Mouse (Mus musculus): ENCODE data around the gene Phactr1.

The Phactr1 gene

DNA sequence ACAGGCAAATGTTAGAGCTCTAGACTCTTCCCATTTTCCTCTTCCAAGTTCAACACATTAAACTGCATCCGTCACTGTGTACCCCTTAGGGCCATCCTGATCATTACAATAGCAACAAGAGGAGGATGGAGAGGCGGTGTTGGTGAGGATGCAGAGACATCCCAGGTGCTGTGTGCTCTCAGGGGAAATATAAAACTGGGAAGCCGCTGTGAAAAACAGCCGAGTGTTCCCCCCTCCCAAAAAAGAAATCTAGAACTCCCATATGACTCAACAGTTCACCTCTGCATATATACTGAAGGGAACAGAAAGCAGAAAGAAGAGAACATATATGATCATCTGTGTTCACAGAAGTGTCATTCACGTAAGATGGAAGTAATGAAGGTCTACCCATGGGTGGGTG lies 342.6 kb downstream of the Phactr1 start:
- DNase-seq (ENCODE audit: low spot score in 2 of 2): no peak

DNA sequence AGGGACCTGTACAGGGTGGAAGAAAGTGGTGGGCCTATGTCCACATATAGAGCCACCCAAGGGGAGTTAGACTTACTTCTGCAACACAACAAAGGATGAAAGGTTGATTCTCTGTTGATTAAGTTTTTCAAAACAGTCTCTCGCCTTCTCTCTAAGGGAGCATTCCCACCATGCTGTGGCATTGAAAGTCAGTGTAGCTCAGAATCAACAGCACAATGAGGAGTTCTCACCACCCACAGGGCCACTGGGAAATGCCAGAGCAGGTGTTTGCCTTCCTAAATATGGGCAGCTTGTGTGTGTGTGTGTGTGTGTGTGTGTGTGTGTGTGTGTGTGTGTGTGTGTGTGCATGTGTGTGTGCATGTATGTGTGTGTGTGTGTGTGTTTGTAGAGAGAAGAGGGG lies 347.1 kb downstream of the Phactr1 start:
- DNase-seq (ENCODE audit: low spot score in 2 of 2): no peak

DNA sequence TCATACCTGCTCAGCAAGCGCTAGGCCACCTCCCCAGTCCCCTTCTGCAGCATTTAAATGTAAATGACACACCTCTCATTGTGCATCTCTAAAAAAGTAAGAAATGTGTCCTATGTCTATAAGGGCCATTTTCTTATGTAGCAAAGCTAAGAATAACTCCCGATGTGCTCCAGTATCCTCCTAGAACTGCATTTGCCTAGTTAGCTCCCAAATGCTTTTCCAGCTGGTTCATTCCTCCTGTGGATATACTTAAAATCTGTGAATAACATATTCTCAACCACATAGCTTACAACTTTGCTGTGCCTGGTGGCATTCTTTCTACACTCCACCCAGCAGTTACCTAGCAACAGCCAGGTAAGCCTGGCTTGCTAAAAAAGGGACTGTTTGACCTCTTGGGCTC lies 349.8 kb downstream of the Phactr1 start:
- DNase-seq (ENCODE audit: low spot score in 2 of 2): no peak

DNA sequence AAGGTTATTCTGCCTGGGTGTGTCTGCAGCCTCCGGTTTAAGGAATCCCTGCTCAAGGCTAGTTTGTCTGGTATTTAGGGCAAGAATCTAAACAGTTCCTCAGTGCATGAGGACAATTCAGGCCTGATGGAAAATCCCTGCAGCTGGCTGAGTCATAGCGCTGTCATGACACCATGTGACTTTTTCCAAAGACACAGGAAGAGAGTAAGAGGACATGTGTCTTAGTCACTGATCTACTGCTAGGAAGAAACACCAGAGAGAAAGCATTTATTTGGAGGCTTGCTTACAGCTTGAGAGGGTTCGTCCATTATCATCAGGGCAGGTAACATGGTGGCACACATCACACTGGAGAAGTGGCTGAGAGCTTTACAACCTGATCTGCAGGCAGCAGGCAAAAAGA lies 352.0 kb downstream of the Phactr1 start:
- no peak for DNase-seq (ENCODE audit: low spot score in 2 of 2)

DNA sequence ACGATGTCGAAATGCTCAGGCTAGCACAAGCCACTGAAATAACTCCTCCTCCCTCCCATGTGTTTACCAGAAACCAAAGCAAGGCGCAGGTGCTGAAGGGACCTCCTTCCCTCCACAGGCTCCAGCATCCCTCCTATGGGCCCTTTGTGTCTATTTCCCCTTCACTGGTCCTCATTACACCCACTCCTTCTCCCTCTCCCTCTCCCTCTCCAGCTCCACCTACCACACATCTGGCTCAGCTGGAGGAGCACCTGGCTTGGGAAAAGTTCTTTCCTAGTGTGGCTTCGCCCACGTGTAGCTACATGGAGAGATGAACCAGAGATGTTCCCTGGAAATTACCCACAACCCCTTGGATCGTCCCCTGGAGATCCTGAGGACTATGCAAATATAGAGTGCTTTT lies 356.1 kb downstream of the Phactr1 start:
- no peak for DNase-seq (ENCODE audit: low spot score in 2 of 2)

DNA sequence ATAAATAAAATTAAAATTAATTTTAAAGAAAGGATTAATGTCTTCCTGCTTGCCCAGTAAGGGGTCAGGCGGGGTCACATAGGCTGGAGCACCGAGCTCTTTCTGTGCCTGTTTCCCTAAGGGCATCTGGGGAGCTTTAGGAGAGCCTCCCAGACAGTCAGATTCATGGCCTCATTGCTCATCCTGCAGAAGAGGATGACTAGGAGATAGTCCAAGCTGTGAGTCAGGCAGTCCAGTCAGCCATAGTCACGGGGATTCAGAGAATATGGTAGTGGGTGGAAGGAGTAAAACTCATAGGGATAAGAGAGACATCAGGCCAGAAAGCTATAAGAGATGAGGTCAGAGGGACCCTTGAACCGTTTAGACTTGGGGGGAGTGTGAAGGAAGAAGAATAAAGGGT lies 362.3 kb downstream of the Phactr1 start:
- no peak for DNase-seq (ENCODE audit: low spot score in 2 of 2)

DNA sequence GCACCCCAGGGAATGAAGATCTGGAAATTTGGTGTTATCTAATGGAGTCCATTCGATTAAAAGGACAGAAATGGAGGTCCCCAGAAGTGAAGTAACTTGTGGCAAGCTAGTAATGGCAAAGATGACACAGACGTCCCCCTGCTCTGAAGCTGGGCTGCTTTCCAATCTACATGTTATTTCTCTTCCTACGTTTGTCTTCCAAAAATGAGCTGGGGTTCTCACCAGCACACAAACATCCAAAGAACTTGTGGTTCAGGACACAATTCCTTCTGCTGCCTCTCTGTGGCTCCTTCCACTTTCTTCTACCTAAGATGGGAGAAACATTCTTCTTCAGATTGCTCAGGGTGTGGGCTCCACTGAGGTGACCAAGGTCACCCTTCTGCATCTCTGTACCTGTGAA lies 368.1 kb downstream of the Phactr1 start:
- DNase-seq (ENCODE audit: low spot score in 2 of 2): no peak

DNA sequence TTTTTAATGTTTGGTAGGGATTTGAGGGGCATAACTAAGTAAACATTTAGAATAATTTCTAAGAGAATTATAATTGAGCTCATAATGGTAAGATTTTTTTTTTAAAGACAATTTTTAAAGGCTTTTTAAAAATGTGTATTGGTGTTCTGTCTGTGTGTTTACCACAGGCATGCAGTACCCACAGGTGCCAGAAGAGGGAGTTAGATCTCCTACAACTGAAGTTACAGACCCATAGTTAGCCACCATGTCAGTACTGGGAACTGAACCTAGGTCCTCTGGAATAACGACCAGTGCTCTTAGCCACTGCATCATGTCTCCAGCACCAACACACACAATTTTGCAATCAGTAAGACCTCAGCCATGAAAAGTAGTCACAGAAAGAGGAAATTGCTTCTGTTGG lies 372.8 kb downstream of the Phactr1 start:
- DNase-seq (ENCODE audit: low spot score in 2 of 2): no peak

DNA sequence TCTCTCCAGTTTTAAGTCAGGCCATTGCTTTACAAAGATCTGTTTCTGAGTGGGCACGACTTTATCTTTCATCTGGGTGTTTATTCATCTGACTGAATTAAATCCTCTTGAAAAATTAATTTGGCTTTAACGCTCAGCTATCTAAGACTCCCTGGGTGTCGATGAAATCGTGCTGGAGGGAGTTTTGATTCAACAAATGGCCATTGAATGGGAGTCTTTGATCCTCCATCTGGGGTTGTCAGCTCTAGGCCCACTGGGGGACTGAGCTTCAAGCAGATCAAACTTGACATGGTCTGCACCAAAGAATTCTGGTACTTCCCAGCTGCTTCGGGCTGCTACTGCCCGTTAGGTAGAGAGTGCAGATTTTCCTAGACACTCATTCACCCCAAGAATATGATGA lies 374.7 kb downstream of the Phactr1 start:
- no peak for DNase-seq (ENCODE audit: low spot score in 2 of 2)

DNA sequence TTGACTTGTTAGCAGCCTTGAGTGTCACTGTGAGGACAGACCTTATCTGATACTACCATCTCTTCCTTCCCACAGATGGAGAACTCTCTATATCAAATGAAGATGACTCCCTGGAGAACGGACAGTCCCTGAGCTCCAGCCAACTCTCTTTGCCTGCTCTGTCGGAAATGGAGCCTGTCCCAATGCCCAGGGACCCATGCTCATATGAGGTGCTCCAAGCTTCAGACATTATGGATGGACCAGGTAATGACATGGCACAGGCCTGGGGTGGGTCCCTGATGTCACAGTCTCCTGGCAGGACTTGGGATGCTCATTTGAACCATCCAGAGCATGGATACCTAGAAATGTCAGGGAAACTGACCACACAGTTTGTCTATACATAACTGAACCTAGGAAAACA lies 376.7 kb downstream of the Phactr1 start:
- no peak for DNase-seq (ENCODE audit: low spot score in 2 of 2)

DNA sequence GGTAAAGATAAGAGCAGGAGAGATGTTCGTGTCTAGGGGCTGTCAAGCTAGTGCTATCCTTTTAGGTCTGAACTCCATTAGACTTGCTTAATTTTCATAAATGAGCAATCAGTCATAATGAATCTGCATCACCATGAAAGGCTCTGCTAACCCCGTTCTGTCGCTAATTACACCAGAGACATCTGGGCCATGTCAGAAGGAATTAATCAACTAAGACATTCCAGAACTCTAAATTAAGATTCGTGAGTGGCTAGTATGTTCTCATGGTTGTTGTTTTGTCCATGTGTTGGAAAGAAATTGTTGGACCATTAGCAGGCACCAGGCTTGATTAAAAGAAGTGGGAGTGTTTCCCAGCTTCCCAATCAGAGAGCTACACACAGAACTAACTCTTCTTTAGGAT lies 382.9 kb downstream of the Phactr1 start:
- no peak for DNase-seq (ENCODE audit: low spot score in 2 of 2)

DNA sequence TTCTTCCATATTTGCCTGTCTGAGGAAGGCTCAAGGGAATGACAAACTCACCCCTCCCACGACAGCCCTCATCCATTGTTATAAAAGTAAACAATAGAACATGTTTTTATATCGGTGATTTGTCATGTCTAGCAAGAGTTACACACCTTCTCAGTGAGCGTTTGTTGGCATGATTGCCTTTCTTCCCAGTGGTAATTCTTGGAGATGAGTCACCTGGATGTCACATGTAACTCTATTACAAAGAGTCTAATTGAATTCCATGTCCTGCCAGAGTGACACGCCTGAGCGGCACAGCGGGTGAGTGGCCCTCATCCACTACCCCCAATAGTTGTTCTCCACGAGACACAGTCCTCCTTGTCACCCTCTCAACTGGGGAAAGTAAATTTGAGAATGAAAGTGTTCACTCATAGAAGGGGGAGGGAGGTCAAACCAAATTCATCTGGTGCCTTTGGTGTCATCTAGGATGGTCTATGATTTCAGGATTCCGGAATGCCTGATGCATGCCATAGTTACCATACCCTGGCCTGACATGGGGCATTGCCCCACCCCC lies 388.4 kb downstream of the Phactr1 start:
- DNase-seq (ENCODE audit: low spot score in 2 of 2): no peak

DNA sequence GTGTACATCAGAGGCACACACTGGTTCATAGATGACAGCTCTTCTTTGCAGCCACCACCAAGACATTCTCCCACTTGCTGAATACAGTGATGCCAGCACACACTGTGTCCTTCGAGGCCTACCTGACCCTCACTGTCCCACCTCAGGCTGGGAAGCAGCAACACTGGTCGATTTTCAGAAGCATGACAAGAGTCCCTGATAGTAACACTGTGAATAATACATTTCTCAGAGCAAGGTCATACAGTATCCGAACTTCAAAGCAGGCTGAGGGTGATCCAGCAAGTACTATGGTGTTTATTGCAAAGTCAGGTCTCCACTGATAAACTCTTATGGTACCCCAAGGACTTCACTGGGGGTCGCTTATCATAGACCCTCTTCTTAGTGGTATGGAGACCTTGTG lies 390.1 kb downstream of the Phactr1 start:
- no peak for DNase-seq (ENCODE audit: low spot score in 2 of 2)

DNA sequence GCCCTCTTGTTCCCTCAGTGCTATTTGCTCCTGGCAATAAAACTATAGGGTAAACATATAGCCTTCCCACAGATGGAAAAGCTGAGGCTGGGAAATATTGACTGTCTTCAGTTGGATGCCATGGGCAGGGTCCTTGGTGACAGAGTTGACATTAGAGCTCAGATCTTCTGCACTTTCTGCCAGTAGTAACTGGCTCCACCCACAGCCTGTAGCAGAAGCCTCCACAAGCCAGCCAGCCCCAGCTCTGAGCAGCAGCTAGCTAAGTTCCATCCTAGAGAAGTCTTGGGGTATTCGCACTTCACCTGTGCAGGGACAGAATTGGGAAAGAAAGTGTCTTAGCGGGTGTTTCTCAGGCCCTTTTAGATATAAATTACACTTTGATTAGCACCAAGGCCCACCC lies 390.5 kb downstream of the Phactr1 start:
- DNase-seq (ENCODE audit: low spot score in 2 of 2): no peak

DNA sequence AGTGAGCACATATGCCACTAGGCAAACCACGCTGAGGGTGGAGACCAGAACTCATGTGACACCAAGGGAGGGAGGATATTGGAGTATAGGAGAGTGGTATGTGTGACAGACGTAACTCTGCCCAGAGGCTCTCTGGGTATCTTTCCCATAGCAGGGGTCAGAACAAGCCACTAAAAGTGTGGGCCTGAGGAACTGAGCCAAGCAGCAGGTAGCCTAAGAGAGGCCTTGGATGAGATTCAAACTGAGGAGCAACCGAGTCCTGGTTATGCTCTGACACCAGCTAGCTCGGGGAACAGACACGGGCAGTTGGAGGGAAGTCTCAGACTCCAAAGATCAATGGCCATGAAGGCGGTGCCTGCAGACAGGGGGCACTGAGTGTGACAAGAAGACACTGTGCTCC lies 395.0 kb downstream of the Phactr1 start:
- no peak for DNase-seq (ENCODE audit: low spot score in 2 of 2)

DNA sequence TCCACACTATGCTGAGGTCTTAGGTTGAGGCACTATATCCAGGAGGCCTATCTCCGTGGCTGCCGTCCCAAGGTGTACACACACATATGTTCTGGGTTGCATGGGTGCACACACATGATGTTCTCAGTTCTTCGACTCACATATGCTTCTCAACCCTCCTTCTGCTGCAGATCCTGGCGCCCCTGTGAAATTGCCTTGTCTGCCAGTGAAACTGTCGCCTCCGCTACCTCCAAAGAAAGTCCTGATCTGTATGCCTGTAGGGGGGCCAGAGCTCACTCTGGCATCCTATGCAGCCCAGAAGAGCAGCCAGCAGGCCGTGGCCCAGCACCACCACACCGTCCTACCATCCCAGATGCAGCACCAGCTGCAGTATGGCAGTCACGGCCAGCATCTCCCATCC lies 397.1 kb downstream of the Phactr1 start:
- DNase-seq (ENCODE audit: low spot score in 2 of 2): no peak

DNA sequence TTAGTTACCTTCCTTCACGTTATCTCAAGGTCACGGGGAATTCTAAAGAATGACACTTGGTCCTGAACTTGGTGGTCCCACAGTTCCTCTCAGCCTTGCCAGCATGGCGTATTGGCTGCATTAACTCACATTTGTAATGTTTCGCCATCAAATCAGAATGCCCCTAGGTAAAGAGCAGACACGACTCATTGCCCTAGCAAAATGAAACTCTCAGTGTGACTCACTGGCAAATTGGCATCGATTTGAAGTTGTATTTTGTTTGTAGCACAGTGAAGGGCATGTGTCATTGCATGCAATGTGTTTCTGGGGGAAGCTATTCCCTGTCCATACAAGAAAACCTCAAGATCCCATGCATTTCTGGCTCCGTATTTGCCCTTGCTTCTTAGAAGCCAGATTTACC lies 404.8 kb downstream of the Phactr1 start:
- DNase-seq (ENCODE audit: low spot score in 2 of 2): no peak

DNA sequence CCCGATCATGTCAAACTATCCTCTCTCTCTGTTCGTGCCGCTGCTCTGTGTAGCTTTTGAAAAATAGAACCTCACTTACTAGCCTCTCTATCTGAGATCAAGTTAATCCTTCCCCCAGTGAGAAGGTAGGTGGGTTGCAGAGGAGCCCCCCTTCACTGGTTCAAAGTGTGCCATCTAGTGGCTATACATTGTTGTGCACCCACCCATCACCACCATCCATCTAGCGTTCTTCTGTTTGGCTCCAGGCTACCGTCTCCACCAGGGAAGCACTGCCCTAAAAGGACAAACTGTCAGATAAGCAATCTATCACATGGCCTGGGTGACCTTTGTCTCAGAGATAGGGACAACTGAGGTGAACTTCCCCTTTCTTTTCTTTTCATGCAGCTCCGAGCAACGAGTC lies 413.9 kb downstream of the Phactr1 start:
- no peak for DNase-seq (ENCODE audit: low spot score in 2 of 2)

DNA sequence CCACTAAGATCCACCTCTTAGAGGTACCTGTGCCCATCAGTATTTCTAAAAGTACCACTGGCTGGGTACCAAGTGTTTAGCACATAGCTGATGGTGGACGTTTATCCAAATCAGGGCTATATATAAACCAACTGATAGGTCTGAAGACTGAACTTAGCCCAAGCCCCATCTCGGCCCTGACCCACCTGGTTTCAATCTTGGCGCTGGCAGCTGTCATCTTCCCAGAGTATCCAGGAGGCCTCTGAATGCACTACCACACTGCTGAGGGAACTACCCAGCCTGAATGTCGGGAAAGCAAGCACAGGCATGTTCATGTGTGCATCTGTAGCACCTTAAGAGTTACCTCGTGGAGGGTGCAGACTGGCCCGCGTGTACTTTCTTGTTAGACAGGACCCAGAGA lies 422.5 kb downstream of the Phactr1 start:
- DNase-seq (ENCODE audit: low spot score in 2 of 2): no peak

DNA sequence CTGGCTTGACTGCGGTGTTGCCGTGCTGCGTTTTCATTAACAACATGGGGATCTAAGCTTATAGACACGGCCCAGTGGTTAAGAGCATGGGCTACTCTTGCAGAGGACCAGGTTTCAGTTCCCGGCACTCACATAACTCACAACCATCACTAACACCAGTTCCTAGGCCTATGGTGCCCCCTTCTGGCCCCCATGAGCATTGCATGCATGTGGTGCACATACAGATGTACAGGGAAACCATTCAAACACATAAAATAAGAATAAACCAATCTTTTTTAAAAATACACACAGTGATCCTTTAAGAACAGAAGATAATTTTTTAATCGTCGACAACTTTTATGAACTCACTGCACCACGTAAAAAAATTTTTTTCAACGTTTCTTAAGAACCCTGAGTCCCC lies 424.1 kb downstream of the Phactr1 start:
- DNase-seq (ENCODE audit: low spot score in 2 of 2): no peak

DNA sequence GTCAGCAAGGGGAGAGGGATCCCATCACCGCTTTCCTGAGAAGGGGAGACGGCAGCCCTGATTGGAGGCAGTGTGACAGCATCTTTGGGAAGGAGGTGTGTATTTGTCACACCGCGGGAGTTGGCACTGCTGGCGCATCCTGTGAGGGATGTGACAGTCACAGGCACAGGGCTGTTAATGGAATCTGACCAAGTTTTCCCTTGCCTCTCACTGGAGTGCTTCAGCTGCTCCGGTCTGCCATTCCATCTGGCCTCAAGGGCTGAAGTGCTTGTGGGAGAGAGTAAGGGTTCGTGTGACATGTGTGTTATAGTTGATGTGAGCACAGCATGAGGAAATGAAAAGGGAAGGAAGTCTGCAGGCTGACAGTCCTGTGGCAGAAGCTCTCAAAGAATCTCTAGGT lies 431.9 kb downstream of the Phactr1 start:
- no peak for DNase-seq (ENCODE audit: low spot score in 2 of 2)

DNA sequence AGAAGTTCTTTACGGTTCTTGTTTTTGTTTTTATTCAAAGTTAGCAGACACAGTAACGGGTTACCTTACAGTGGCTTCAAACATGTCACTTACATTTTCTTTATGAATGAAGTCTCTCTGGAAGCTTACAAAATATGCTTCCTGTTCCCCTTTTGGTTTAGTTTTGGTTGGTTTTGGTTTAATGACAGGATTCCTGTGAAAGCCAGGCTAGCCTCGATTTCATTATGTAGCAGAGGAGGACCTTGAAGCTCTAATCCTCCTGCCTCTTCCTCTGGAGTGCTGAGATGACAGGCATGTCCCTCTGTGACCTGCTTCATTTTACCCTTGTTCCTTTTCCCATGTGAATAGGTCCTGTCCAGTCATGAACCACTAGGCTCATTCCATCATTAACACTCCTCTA lies 432.3 kb downstream of the Phactr1 start:
- DNase-seq (ENCODE audit: low spot score in 2 of 2): no peak

DNA sequence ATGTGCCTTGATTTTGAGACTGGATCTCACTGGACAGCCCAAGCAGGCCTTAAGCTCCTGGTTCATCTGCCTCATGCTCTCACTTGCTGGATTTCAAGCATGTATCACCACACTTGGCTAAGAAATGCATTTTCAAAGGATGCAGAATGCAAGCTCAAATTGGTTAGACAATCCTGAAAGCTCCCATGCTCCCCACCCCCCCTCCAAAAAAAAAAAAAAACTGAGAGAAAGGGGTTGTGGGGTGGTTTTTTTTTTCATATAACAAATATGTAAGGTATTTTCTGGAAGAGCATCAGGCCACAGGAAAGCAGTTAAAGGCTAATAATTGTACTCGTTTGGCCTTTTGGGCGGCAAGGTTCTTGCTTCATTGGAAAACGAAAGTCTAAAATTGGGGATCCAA lies 432.7 kb downstream of the Phactr1 start:
- no peak for DNase-seq (ENCODE audit: low spot score in 2 of 2)

DNA sequence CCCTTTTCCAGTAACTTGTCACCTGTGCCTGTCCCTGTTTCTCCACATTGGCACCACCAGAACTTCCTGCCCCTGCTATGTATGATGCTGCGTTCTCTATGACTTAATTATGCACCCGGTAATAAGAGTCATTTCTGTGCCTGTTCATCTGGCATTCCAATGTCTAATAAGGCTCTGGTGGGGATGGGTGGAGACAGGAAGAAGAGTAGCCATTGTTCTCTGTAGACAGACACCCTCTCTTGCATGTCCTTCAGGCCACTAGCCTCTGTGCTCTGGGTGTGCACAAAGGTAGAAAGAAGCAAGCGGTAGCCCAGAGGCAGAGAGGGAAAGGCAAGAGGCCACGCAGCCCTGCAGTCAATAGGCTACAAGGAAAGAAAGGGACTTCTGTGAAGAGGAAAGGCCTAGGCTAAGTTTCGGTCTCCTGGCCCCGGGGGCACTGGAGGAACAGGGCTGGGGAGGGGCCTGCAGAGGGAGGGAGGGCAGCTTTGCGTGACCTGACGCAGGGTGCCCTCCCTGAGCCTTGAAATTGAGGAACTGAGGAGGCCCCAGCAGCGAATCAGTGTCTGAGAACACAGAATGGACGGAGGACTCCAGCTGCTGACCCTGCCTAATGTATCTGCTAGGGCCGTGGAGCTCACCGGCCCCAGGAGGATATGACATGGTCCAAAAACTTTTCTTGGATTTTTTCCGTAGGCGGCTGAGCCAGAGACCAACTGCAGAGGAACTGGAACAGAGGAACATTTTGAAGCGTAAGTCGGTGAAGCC lies 442.1 kb downstream of the Phactr1 start:
- no peak for DNase-seq (ENCODE audit: low spot score in 2 of 2)

All from urinary bladder, postnatal 36 days (tissue).